Mouse (Mus musculus) liver, embryonic 11.5 days (tissue): Measurements from ENCODE around the gene Slc25a12. TPM values are rescaled to one million over a fixed set of nuclear protein-coding genes. Genes with fewer than 3 reads are reported as not detected.
A peak's percentile ranks its signal among the peaks of the same experiment; 100 is the strongest.

Experiments used
- ATAC-seq: fragments of 200-750 bp; cut with Nextera tagmentation; replicated peaks from 2 replicates; pipeline ENCODE4 v1.8.0; 2017; ENCODE audit warnings: moderate number of reproducible peaks, mild to moderate bottlenecking, moderate TSS enrichment, moderate library complexity; ENCODE audit not compliant: low FRiP score
- DNase-seq: peaks from one replicate; pipeline ENCODE4 v3.0.0-alpha.2; 2017; ENCODE audit warnings: low spot score
- H3K27ac ChIP-seq: fragments of 300-500 bp; sonication (generic); 2 replicates; pipeline ENCODE4 v1.5.1; 2014; ENCODE audit warnings: mild to moderate bottlenecking, low read depth, low read length, control low read depth
- H3K27me3 ChIP-seq: fragments of 300-500 bp; sonication (generic); replicated peaks from 2 replicates; pipeline ENCODE4 v1.6.1; 2014; ENCODE audit warnings: low read length, mixed read lengths; ENCODE audit not compliant: control insufficient read depth, insufficient read depth
- H3K36me3 ChIP-seq: fragments of 300-500 bp; sonication (generic); 2 replicates; pipeline ENCODE4 v1.6.1; 2014; ENCODE audit warnings: mild to moderate bottlenecking, low read length, moderate library complexity, mixed read lengths; ENCODE audit not compliant: control insufficient read depth, insufficient read depth
- H3K4me1 ChIP-seq: fragments of 300-500 bp; sonication (generic); replicated peaks from 2 replicates; pipeline ENCODE4 v1.6.1; 2014; ENCODE audit warnings: low read length, mixed read lengths; ENCODE audit not compliant: control insufficient read depth, insufficient read depth
- H3K4me2 ChIP-seq: fragments of 300-500 bp; sonication (generic); 2 replicates; pipeline ENCODE4 v1.6.1; 2014; ENCODE audit warnings: mild to moderate bottlenecking, control low read depth, moderate library complexity
- H3K4me3 ChIP-seq: fragments of 300-500 bp; sonication (generic); 2 replicates; pipeline ENCODE4 v1.5.1; 2014; ENCODE audit warnings: low read depth, low read length, control low read depth
- H3K9ac ChIP-seq: fragments of 300-500 bp; sonication (generic); 2 replicates; pipeline ENCODE4 v1.6.1; 2014; ENCODE audit warnings: low read depth, low read length, control low read depth
- H3K9me3 ChIP-seq: fragments of 300-500 bp; sonication (generic); 2 replicates; pipeline ENCODE4 v1.6.1; 2016; ENCODE audit warnings: low read length, inconsistent platforms, mixed read lengths; ENCODE audit not compliant: control insufficient read depth
- WGBS: fragments of 180-500 bp; shearing (Covaris S2); extraction: QIAGEN DNeasy Blood & Tissue Kit; methylation state at CpG from one replicate; pipeline ENCODE4 v1.1.7; 2014; 5-methylcytosine and 5-hydroxymethylcytosine counted together
- polyA plus RNA-seq: library from polyadenylated mRNA; unstranded; fragments of >200 nt; fragmentation: Nextera tagmentation; extraction: Ambion mirVana; gene quantifications from 2 replicates; pipeline ENCODE4 v1.2.1, GENCODE M21; 2014

Slc25a12 gene
- 35.9 and 45.8 TPM in 2 replicates for polyA plus RNA-seq

GRCm38 (mm10) chr2:71367125-71367880 is at the start of gene Slc25a12:
Slc25a12 (minus strand) TSS chr2:71367749.
- H3K27me3 ChIP-seq: no peaks in the 10 kb centered on the region
- peak within 1 kb of the TSS; percentile 83 for H3K9ac ChIP-seq
- WGBS: under 1% methylated on average over 57 of the region's 57 CpGs
- no peaks in the 10 kb centered on the region for H3K36me3 ChIP-seq
- peaks cover 8% of the 10 kb centered on the region for H3K4me1 ChIP-seq
- ATAC-seq: peak; percentile 95
- H3K4me2 ChIP-seq: peak within 1 kb of the TSS; percentile 73
- H3K9me3 ChIP-seq: no peaks in the 10 kb centered on the region
- peak within 1 kb of the TSS; percentile 56 for H3K27ac ChIP-seq
- peak; percentile 87 for DNase-seq
- peak within 1 kb of the TSS; percentile 78 for H3K4me3 ChIP-seq

DNA sequence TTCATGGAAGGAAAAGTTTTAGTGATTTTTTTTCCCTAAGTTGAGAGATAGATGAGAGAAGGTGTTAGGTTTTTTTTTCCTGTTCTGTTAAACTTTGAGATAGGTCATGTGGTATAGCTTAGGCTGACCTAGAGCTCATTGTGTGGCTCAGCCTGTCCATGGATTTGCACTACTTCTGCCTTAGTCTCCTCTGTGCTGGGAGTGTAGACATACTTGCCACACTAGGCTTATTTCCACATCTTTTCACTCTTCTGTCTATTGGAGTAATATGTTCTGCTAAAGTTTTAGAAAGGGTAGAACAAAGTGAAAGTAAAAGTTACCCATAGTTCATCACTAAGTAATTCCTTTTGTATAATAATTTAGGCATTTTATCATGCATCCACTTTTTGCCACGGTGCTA is 38.1 kb upstream of the Slc25a12 start:
- 93% methylated on average over 1 of the region's 1 CpGs for WGBS
- Histone ChIP-seq H3K36me3 (peaks cover 8% of the 10 kb centered on the region; the same call in 1 of the 2 replicates), H3K4me2 (no peak overlapping the region), H3K4me1 (no peaks in the 10 kb centered on the region), H3K4me3 (no peak overlapping the region), H3K27me3 (no peaks in the 10 kb centered on the region), H3K9ac (no peak overlapping the region), H3K27ac (no peak overlapping the region), H3K9me3 (no peaks in the 10 kb centered on the region)
- ATAC-seq (no peak), DNase-seq (no peak)

DNA sequence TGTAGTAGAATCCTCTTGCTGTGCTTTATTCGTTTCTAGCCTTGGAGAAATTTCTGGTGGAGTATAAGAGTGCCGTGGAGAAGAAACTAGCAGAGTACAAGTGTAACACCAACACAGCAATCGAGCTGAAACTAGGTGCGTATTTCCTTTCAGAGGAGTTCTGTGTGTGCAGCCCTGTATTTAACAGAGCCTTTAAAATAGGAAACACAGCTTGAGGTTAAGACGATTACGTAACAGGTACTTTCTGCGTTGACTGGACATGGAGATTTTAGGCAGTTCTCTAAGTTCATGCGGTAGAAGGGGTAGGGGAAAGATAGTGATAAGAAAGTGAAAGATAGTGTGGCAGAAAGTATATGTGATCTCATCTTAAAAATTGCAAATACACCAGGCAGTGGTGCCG is 22.3 kb upstream of the Slc25a12 start:
- Histone ChIP-seq H3K4me3 (peak overlapping the region; percentile 95), H3K4me1 (no peaks in the 10 kb centered on the region), H3K36me3 (peaks cover 19% of the 10 kb centered on the region), H3K9ac (peak overlapping the region; percentile 89), H3K27me3 (no peaks in the 10 kb centered on the region), H3K27ac (peak overlapping the region; percentile 79), H3K4me2 (peak overlapping the region; percentile 84), H3K9me3 (no peaks in the 10 kb centered on the region)
- DNase-seq: no peak
- WGBS: 30% methylated on average over 9 of the region's 9 CpGs
- no peak for ATAC-seq

DNA sequence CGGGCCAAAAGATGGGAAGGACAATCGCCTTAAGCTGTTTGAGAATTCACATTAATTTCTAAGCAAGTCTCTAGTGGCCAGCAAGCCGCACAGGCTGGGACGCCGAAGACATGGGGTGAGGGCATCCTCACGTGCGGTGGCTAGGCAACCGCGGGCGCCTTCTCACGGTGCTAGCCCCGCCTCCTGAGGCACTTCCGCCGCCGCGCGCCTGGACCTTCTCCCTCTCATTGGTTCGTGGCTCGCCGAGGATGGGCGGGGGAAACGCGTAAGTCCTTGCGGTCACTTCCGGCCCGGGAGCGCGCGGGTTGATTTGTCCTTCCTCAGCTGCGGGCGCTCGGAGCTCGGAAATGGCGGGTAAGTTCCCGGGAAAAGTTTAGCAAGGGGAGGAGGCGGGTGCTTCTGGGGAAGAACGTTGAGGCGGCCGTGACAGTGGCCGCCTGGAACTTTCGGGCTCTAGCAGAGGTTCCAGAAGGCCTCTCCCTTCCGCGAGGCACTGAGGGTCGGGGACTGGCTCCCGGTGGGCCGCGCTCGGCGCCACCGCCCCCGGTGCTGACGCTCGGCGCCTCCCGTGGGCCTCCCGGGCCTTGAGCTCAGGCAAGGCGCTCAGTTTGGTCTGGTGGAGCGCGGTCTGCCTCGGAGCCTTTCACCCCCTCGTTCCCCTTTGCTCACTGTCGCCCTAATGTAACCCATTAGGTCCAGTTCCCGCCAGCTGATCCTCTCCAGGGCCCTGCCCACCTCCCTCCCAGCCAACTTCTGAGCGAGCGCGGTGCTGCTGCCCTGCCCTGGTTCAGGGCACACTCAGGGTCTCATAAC is 21.6 kb upstream of the Slc25a12 start, which contains the start of gene Hat1:
Gene Hat1 (plus strand): TSS at position 8 of the 813 bp plus-strand sequence.
- no peaks in the 10 kb centered on the region for H3K4me1 ChIP-seq
- under 1% methylated on average over 66 of the region's 66 CpGs for WGBS
- peak; percentile 97 for ATAC-seq

GRCm38 (mm10) chr2:71387766-71388165 is 20.2 kb upstream of the Slc25a12 start:
- H3K27me3 ChIP-seq: no peaks in the 10 kb centered on the region
- ATAC-seq (no peak), DNase-seq (no peak)
- H3K4me2 ChIP-seq: no peak overlapping the region
- H3K9ac ChIP-seq: no peak overlapping the region
- H3K36me3 ChIP-seq: peaks cover 13% of the 10 kb centered on the region
- no peaks in the 10 kb centered on the region for H3K4me1 ChIP-seq
- H3K9me3 ChIP-seq: no peaks in the 10 kb centered on the region
- WGBS: 94% methylated on average over 6 of the region's 6 CpGs
- H3K27ac ChIP-seq: no peak overlapping the region
- H3K4me3 ChIP-seq: no peak overlapping the region

More for the DNA sequence above, 21.6 kb upstream of the Slc25a12 start, which contains the start of gene Hat1:
- Histone ChIP-seq H3K9ac (peak within 1 kb of the TSS; percentile 89), H3K4me2 (peak within 1 kb of the TSS; percentile 84), H3K27me3 (no peaks in the 10 kb centered on the region), H3K27ac (peak within 1 kb of the TSS; percentile 79), H3K36me3 (peaks cover 16% of the 10 kb centered on the region), H3K4me3 (peak within 1 kb of the TSS; percentile 95), H3K9me3 (no peaks in the 10 kb centered on the region)
- DNase-seq: peak; percentile 96

DNA sequence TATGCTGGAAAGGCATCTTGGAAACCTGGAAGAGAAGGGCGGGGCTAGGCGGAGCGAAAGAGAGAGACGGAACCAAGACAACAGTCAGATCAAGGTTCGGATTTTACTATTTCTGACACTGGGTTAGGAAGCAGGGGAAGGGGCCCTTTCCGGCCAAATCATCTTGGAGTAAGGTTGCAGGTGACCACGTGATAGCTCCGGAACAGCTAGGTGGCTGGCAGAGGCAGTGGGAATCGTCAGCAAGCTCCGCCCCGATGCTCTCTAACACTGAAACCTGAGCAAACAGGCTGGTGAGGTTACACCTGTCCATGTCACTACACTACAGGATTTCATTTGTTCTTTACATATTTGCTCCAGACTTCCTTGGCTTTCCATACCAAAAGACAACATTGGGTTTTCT is 16.3 kb upstream of the Slc25a12 start:
- Histone ChIP-seq H3K9me3 (no peaks in the 10 kb centered on the region), H3K4me3 (no peak overlapping the region), H3K27me3 (no peaks in the 10 kb centered on the region), H3K36me3 (no peaks in the 10 kb centered on the region), H3K27ac (no peak overlapping the region), H3K4me1 (no peaks in the 10 kb centered on the region), H3K4me2 (peak overlapping the region; percentile 44), H3K9ac (no peak overlapping the region)
- WGBS: 39% methylated on average over 11 of the region's 11 CpGs
- DNase-seq (no peak), ATAC-seq (no peak)

DNA sequence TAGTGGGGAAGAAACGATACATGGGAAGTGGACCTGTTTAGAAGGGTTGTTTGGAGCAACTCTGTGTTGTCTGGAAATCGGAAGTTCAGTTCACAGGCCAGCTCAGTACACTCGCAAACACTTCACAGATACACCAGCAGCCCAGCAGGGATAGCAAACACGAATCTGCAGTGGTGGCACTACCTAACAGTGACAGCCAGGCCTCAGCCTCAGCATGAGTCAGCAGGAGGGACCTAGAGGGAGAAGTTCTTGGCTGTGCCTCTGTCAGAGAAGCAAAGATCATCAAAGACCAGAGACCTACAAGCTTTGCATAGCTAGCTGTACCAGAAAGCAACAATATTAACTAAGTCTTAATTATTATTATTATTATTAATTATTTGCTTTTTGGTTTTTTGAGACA is 14.4 kb upstream of the Slc25a12 start:
- no peaks in the 10 kb centered on the region for H3K4me1 ChIP-seq
- ATAC-seq: 0 out of 2 replicates have a peak, but pooled peaks have one; percentile 47

DNA sequence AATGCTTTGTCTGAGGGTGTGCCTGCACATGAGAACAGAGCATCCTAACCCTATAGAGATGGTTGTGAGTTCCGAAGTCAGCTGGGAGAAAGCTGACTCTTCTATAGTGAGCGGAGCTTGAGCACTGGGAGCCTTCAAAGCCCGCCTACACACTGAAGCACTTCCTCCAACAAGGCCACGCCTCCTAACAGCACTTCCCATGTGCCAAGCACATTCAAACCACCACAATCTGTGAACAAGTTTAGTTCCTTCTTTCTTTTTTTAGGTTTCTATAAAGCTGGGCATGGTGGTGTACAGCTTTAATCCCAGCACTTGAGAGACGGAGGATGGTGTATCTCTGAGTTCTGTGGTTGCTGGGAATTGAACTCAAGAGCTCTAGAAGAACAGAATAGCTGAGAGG is 9.9 kb upstream of the Slc25a12 start:
- Histone ChIP-seq H3K36me3 (no peaks in the 10 kb centered on the region), H3K27ac (no peak overlapping the region), H3K9ac (no peak overlapping the region), H3K9me3 (no peaks in the 10 kb centered on the region), H3K27me3 (no peaks in the 10 kb centered on the region), H3K4me3 (no peak overlapping the region), H3K4me2 (no peak overlapping the region), H3K4me1 (peaks cover 2% of the 10 kb centered on the region)
- ATAC-seq: no peak
- WGBS: 69% methylated on average over 5 of the region's 5 CpGs
- DNase-seq: no peak

More for the DNA sequence above, 14.4 kb upstream of the Slc25a12 start:
- no peak for DNase-seq
- Histone ChIP-seq H3K27ac (no peak overlapping the region), H3K36me3 (no peaks in the 10 kb centered on the region), H3K4me3 (no peak overlapping the region), H3K4me2 (no peak overlapping the region), H3K27me3 (no peaks in the 10 kb centered on the region), H3K9ac (no peak overlapping the region), H3K9me3 (no peaks in the 10 kb centered on the region)
- WGBS: 55% methylated on average over 4 of the region's 4 CpGs
